Mouse (Mus musculus) spleen, postnatal 10 days (tissue): ENCODE results near the gene Slc46a3.
A peak's percentile ranks its signal among the peaks of the same experiment; 100 is the strongest.

Experiments used
- DNase-seq, 2 experiments: peaks; one replicate each; pipeline ENCODE4 v3.0.0; 2021 to 2022; ENCODE audit warnings: low spot score in 2 of 2

Gene Slc46a3

DNA sequence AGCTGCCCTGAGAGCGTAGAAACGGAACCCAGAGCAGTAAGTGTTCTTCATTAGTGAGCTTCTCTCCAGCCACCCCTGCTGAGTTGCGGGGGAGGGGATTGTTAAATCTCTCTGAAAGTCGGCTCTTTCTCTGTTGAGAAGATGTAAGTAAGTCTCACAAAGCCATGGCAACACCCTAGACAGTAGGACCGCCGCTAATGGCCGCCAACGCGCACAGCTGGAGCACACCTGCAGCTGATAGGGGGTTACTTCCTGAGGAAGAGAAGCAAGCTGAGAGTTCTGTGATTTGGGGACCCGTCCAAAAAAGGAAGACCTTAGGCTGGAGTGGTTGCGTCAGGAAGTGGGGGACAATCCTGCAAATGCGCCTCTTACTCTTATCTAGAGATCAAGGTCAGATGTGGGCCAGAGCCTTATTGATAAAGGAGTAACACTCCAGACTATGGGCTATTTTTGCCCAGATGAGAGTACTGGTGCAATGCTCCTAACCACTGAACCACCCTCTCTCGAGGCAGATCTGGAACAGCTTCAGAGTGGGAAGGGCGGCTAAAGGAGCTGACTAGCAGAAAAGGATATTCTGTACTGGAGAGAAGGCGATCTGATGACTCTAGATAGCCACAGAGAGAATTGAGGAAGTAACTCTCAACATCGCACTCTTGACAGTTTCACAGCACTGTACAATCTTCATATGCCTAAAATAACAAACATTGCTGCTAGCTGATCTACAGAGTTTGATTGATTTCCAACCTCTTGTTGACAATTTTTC is 1.0 kb upstream of the Slc46a3 start:
- DNase-seq, result peak; percentile 47 to 60

DNA sequence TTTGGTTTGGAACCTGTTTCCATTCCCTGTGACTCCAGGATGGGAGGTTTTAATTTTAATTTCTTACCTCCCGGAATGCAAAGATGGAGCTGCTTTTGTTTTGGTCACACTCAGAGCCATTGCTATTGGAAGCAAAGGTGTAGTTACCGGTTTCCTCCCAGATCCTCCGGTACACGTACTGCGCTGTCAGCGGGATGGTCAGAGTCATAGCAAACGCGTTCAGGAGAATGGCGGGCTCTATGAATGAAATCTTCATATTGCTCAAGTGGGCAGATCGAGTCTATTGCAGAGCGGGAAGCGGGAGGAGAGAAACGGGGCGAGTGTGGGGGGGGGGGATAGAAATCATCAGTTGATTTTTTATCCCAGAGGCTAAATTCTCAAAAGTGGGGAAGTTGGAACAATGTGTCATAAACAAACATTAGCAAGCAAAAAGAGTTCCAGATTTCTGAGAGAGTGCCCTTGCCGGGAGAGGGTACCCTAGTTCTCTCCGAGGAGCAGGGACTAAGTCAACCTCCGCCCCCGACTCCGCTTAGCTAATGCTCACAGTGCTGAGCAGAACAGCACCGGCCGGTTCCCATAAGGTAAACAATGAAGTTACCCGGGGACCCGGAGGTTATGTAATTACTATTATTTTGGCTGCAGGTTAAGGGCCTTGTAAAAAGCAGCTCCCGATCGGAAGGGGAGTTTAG is 705 bp downstream of the Slc46a3 start:
- peak; percentile 59 to 60 for DNase-seq

DNA sequence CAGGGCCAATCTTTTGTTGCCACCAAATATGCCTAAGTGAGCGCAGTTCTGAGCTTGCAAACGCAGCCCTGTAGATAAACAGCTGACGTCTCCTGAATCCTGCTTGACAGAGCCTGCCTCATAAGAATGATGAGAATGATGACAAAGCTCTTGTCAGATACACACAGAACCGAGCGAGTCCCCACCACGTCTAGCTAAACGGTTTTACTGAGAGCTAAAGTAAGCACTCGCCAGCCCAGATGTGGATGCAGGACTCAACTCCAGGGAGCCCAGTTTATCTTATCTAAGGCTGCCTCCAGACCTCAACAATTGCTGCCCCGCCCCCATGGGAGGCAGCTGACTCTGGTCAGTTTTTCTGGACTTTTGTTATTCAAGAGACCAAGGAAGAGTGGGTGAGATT is 1.5 kb downstream of the Slc46a3 start:
- peak in 1 of 2 experiments; percentile 45 for DNase-seq

DNA sequence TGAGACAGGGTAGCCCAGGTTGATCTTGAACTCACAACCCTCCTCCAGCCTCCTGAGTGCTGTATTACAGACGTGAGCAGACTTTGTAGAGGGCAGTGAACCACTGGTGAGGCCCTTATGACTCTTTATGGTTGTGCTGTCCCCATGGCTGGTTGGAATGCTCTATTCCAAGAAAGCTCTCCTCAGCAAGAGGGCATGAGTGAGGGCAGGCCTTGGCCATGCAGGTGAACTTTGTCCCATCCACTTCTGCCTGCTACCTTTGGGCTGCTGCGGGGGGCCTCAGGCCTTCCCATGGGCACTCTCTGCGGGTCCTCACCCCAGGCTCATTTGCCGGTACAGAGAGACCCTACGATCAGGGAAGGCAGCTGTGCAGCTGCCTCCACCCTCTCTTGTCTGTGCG is 1.9 kb downstream of the Slc46a3 start:
- peak in 1 of 2 experiments; percentile 23 for DNase-seq

DNA sequence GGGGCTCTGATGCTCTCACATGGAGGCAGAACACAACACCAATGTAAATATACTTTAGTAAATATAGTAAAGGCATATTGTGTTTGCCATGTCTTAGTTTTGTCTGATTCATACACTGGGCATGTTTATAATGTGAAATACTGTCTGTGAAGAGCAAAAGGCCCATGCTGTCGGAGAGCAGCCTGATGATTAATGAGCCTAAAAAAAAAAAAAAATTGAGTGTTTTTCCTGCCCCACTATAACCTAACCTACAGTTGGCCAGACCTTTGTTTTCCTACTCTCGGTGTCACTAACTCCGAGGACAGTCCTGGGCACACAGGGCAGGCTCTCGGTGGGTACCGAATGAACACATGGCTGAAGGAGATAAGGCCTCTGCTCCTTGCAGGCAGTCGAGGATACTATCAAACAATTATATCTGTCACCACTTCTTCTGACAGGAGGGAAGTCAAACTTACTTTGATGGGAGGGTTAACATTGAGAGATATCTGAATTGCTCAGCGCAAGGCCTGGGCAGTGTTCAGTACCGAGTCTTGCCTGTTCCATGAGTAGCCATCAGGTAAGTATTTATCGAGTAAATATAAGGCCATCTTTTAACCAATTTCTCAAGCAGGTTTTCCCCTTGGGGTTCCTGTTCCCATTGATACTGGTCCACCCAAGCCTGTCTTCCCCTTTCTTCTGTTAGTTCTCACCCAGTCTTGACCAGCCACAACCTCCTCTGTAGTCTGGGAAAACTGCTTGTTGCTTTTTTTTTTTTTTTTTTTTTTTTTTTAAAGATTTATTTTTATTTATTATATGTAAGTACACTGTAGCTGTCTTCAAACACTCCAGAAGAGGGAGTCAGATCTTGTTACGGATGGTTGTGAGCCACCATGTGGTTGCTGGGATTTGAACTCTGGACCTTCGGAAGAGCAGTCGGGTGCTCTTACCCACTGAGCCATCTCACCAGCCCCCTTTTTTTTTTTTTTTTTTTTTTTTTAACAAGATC is 6.0 kb downstream of the Slc46a3 start:
- DNase-seq, result no peak

DNA sequence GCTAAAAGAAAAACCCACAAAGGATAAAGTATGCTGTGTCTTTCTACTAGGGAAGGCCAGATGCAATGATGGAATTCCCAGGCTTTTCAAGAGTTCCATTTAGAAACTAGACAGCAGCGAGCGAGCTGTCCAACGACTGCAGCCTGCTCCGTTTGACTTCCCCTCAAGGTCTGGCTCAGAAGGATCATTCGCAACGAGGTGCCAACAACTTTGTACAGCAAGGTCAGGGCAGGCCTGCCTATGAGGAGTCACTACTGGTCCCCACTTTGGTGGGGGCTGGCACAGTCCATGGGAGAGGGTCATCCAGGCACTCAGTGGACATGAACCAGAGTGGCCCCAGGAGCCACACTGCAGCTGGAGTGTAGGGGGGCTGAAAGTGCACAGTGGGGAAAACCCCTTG is 11.0 kb downstream of the Slc46a3 start:
- DNase-seq, result no peak

DNA sequence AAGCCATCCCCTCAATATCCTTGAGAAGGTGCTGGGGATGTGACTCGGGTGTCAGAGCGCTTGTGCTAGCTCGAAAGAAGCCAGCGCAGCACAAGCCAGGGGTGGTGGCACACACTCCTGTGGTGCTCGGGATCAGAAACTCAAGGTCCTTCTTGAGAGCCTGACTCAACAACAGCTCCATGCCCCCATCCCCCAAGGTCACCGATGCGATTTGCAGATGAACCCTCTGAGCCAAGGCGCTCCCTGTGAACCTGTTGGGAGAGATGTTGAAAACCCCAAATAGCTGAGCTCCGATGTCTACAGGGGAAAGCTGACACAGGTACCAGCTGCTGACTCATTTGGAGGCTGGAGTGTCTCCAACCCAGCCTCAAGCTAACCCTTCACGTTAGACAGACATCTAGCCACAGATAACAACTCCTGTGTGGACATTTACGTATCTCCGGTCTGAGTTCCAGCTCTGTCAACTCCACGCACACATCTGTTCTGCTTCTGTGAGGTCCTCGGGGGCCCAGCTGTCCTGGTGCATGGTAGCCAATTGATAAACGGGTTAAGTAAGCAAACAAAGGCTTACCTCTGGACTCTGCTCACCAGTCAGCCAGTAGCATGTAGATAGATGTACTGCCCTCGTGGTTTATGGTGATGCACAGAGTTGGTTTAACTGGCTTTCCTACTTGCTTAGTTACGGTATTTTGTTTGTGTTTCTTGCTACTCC is 14.5 kb downstream of the Slc46a3 start:
- no peak for DNase-seq

DNA sequence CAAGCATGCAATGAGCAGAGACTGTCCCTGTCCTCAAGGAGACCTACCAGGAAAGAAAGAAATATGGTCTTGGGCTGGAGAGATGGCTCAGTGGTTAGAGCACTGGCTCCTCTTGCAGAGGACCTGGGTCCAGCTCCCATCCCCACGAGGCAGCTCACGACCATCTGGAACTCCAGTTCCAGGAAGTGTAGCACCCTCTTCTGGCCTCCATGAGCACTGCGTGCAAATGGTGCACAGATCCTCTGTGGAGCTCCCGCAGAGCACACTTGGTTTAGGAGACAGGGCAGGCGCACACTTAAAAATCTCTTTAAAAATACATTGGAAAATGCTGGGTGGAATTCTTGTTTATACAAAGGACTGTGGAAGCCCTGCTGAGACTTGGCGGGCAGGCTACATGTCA is 17.1 kb downstream of the Slc46a3 start:
- DNase-seq, result peak in 1 of 2 experiments; percentile 42

DNA sequence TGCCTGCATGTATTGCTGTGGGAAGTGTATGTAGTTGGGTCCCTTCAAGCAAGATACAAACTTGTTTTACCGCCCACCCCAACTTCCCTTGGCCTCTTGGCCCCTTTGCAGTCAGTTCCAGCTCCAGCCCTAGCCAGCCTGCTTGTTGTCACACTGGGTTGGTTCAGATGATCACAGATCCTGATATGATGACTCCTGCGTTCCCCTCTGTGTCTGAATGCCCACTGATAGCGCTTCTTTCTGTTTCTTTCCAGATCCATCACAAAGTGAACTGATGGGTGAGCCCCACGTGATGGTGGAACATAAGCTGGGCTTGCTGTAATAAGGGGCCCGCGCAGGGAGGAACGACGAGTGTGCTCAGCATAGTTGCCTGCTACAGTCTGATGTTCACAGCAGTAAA is 19.4 kb downstream of the Slc46a3 start:
- no peak for DNase-seq

DNA sequence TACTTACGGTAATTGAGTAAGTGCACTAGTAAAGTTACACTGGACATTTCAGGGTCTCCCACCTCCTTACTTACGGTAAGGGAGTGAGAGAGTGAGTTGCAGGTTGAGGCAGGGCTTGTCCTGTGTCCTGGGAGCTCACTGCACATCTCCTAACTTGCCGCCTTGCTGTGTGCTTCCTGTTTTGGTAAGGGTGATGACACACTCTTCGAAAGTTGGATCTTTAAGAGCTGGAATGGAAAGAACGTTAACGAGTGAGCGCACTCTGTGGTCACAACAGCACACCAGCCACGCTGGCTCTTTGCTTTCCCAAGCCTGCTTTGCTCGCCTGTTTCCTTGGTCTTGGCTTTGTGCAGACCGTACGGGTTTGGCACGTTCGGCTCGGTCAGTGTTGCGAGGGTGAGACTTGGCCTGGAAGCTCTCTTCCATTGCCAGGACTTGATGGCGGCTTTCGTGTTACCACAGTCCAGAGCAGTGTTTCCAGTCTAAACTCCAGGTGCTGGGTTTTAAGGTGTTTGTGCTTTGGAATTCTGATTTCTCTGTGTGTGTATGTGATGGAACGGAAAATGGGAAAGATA is 20.0 kb downstream of the Slc46a3 start:
- DNase-seq, result no peak

DNA sequence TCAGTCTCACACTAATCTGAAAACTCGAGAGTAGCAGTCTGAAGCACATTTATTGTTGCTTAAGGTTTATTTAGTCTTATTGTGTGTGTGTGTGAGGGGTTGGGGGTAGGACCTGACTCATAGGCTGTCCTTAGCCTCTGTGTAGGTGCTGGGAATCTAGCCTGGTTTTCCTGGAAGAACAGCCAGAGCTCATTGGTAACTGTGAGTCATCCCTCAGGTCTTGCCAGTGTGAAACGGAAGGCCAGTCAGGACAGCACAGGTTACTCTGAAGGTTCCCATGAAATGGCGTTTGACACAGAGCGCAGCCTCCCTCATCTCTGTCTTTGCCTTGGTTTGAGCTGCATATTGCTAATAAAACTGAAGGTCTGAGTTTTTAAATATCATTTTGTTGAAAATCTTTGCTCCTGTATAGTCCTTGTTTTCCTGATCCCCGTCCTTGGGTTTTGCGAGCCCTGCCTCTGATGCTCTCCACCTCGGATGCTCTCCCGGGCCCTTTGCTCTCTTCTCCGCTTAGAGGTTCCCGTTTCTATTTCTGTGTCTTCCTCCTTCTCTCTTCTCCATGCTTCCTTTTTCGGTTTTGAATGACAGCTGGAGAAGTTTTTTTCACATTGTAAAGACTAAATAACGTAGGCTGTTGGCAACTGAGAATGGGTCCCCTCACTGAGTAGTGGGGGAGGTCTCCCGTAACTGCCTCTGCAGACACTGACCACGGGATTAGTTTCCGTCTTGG is 23.4 kb downstream of the Slc46a3 start:
- DNase-seq, result no peak

DNA sequence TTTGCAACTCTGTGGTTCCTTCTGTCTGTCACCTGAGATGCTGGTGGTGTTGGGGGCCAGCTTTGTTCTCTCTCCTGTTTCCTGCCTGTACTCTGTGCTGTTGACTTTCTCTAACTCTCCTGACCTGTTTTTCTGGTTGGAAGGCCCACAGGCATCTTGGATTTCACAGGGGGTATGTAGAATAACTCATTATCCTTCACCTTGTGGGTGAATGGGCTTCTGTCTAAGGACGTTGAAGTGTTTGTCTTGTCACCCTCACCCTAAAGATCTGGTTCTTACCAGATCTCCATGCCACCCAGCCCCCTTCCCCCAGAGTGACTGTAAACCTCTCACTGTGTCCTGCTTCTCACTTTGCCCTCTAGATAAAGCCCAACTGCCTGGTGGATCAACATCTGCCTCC is 24.3 kb downstream of the Slc46a3 start:
- no peak for DNase-seq

DNA sequence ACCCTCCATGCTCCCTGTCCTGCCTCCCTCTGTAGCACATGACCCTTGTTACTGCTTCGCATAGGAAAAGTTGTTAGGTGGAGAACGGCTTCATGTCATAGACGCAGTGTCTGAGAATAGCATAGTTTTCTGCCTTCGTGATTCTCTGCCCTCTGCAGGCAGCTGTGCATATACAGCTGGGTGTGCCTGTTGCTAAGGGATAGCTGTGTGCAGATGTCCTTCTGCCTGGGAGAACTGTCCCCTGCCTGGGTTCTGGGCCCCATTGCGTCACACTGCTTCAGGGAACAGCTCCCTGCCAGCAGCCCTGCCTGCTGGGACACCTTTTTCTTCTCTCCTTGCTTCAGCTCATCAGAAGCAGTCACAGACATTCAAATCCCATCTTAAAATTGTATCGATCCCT is 25.0 kb downstream of the Slc46a3 start:
- no peak for DNase-seq

DNA sequence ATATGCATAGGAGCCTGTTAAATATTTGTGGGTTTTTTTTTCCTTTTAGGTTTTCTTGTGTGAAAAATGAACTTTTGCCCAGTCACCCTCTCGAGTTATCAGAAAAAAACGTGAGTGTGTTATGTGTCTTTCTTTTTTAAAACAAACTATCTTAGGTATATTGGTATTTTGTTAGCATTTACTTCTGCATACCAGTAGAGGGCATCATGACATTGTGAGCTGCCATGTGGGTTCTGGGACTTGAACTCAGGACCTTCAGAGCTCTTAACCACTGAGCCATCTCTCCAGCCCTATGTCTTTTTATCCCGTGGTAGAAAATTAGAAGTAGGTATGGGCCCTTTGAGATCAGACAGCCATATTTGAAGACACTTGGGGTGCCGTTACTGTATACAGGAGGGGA is 25.9 kb downstream of the Slc46a3 start:
- DNase-seq, result no peak

DNA sequence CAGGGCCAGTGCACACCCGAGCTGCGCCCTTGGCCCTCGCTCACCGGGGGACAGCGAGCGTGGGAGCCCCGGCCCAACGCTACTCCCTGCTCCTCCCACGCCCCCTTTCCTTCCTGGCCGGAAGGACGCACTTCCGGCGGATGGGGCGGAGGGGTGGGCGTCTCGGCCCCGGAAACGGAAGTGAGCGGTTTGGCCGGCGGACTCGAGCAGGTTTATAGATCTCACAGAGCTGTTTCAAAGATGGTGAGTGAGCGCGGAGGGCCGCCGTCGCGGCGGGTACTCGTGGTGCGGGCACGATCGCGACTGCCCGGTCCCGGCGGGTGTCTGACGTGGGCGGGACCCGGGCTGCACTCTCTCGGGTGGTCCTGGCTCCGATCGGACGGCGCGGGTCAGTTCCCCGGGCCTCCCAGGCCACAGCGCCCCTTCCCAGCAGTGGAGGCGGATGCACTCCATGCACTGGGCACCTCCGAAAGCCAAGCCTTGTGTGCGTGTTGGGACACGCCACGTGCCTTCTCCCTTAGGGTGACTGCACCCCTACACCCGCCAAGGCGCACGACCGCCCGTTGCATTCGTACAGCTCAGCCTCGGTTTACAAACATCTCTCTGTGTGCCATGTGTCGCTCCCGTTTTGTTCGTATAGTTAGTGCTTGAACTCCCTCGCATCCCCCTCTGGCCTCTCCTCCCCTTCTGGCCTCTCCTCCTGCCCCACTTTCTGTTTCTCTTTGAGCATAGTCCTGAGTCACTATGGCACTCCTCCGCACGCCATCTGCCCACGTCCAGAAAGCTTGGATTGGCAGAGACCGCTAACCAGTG is 34.0 kb downstream of the Slc46a3 start, which contains the start of gene Pomp:
Pomp (plus strand) TSS at position 13 of the 813 bp plus-strand sequence.
- peak; percentile 66 to 85 for DNase-seq

DNA sequence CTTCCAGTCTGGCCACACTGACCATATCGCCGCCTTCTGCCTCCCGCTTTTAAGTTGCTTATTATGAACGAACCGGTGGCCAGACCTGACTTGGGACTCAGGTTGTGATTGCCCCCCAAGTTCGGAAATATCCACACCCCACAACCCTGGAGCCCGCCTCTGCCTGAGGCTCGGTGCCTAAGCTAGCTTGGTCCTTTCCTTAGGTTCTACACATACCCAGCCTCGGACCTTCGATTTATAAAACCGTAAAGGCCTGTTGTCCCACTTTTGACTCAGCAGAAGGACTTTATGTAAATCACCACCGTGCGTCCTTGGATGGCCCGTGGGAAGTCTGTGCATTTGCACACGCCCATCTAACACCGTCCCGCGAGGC is 34.6 kb downstream of the Slc46a3 start:
- DNase-seq, result no peak

DNA sequence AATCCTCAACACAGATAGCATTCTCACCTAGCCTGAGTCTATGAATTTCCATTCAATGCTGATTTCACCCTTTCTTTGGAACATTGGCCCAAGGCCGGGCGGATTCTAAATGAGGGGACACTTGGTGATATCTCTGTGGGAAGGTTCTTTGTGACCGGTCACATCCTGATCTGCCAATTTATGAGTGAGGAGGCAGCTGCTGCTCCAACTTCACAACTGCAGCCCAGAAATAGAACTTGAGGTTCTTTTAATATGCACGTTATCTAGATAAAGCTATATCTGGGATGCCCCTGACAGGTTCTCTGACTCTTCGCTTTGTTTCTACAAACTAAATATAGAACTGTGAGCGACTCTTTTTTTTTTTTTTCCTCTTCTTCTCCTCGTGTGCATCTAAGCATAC is 44.4 kb downstream of the Slc46a3 start:
- DNase-seq, result no peak

DNA sequence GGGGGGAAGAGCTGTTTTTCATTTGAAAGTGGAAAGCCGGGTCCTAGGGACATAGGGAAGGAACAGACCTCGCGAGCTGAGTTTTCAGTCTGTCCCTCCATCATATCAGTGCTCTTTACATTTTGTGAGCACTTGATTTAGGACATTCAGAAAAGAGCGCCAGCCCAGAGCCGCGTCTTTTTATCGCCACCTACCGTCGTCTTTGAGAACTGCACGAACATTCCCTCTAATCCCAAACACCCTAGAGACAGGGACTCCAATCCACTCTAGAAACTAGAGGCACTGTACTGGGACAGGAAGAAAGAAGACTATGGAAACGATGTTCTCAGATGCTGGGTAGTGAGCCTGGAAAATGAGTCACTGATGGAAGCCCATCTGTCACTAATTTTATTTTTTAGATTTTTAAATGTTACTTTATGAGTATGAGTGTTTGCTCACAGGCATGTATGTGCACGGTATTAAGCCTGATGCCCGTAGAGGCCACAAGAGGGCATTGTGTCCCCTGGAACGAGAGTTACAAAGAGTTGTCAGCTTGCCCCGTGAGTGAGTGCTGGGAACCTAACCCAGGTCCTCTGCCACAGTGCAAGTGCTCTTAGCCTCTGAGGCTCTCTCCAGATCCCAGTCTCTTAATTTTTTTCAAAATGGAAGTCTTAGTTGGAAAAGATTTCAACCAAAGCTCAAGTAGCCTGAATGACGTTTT is 46.3 kb downstream of the Slc46a3 start:
- peak; percentile 30 to 66 for DNase-seq

DNA sequence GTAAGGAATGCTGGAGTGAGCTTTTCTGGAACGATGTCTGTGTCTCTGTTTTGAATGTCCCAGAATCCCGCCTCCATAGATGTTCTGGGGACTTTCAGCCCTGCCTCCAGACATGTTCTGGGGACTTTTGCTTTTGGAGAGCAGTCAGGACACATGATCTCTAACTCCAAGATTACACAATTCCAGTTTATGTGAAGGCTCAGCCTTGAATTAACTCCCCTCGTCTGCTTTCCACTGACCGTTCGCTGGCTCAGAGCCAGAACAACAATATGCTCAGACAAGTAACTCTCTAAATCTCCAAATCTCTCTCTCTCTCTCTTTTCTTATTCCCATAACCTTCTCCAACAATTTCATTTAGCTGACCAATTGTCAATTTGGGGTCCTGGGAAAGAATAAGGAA is 47.3 kb downstream of the Slc46a3 start:
- no peak for DNase-seq
